Mouse (Mus musculus) megakaryocyte-erythroid progenitor cell, adult 5-6 weeks (primary cell): ENCODE results near the gene Bcar3. TPM values are rescaled to one million over a fixed set of nuclear protein-coding genes. Genes with fewer than 3 reads are reported as not detected.
A peak's percentile ranks its signal among the peaks of the same experiment; 100 is the strongest.

Experiments
- ATAC-seq: replicated peaks from 2 replicates; pipeline ENCODE4 v1.8.0; 2016; ENCODE audit warnings: mild to moderate bottlenecking, inconsistent platforms; ENCODE audit not compliant: severe bottlenecking, poor library complexity, low FRiP score, low TSS enrichment
- total RNA-seq, 2 experiments: library from RNA; stranded (forward) in 1 of 2; stranded (reverse) in 1 of 2; fragments of 200-1000, 215-1000 nt in 1 of 2; fragments of >200 nt in 1 of 2; fragmentation: Nextera tagmentation in 1 of 2; gene quantifications; 2 replicates each; pipeline ENCODE4 v1.2.3; 2014 to 2017

Gene Bcar3
- total RNA-seq, 2 experiments from 2014 or later, result not detected

- no peak for ATAC-seq
Observed at GRCm38 (mm10) chr3:122290696-122291095, 3.2 kb upstream of the Bcar3 start.

DNA sequence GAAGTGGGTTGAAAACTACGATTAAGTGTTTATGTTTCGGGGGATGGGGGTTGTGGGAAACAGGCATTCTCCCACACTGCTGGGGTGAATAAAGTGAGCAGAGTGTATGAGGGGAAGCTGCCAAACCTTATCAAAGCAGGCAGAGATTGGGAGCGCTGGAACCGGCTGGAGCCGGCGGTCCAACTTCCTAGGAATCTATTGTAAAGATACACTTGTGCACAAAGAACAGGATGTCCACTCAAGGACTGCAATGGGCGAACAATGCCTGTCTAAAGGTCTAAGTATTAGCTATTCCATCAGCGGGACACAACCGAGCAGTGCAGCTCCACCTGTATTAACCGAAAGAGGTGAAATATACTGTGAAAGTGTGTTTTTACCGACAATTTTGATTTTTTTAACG, 2.1 kb upstream of the Bcar3 start:
- ATAC-seq, result no peak

- peak; percentile 67 for ATAC-seq
Observed at GRCm38 (mm10) chr3:122292300-122293222, 1.4 kb upstream of the Bcar3 start.

DNA sequence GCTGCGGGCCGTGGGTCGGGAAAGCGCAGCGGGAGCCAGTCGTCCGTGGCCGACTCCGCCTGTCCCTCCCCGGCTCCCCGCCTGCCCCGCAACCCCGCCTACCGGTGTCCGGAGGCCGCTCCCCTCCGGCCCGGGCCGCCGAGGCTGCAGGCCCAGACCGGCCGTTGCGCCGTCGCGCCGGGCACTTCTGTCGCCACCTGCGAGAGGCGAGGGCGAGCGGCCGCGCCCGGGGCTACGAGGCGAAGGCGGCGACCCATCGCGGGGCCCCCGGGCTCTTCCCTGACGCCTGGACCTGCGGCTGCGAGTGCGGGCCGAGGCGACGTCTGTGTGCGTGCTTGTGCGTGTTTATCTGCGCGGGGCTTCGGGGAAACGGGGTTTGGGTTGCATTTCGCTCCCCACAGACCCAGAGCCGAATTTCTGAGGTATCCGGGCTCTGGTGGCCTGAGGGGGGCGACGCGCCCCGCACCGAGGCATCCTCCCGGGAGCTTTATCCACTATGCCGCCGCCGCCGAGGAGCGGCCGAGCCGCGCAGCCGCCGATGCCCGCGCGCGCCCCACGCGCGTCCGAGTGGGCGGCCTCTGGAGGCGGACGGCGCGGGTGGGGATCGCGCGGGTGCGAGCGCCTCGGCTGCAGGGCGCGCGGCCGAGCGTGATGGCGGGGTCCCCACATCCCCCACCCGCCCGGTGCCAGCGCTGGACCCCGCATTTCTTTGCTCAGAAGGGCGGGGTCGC, 548 bp upstream of the Bcar3 start:
- ATAC-seq, result peak; percentile 29; the same call in 1 of the 2 replicates

DNA sequence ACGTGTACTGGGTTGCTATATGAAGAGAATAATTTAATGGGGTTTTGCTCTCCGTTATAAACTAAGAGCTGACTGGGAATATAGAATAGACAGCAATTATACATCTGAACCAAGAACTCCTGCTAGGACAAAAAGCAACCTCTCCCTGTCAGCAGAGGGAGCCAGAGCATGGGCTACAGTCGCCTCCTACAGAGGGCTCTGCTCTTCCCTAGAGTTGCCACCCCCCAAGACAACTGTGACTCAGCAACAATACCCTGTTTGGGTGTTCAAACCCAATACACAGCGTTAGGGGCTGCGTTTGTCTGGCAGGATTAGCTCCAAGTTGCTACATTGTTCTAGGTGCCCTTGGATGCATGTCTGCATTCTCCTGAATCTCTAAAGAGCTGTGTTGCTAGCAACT, 1.6 kb downstream of the Bcar3 start:
- ATAC-seq, result peak; percentile 75

DNA sequence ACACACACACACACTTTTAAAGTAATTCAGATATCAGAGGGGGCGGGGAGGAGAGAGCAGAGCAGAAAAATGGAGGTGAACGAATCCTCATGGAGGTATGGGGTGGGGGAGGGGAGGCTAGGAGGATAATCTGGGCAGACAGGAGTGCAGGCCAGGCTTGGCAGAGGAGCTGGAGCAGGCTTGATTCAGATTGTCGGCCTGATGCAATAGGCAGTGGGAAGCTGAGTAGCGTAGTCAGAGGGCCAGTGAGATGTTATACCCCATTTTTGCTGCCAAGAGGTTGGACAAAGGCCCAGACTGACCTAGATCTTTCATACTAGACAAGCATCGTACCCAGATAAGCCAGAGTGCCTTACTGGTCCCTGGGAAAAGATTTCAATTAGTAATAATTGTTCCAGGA, 3.0 kb downstream of the Bcar3 start:
- no peak for ATAC-seq

DNA sequence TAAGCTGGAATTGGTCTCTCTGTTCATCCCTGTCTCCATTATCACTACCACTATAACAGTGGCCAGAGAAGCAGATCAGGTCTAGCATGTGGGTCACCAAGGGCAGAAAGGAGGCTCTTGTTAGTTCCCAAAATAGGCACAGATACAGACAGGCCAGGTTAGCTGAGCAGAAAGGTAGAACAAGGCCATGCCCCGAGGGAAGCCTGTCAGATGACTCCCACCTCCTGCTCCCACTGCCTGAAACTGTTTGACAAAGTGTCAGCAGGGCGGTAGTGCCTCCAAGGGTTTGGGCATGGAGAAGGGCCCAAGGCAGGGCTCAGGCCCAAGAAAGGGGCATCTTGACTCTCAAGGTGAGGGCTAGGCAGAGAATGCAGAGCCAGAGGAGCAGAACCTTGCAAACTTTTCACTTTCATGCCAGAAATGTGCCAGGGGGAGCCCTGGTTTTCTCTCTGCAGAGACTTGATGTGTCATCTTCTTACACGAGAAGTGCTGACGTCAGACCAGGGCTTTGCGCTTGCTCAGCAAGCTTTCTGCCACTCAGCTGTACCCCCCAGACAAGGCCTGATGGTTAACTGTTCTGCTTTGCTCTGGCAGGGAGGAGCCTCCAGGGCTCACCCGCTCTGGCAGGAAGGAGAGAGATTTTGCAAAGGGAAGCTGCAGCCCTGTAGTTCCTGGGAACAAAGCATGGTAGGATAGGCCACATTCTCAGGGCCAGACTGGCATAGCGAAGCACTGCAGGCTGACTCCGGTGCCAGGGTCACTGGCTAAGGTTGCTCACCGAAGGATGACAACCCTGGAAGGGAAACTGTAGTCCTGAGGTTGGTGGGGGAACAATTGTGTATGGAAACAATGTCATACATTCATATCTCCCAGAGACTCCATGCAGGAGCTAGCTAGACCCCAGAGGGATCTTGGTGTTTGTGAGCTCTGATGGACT, 7.3 kb downstream of the Bcar3 start:
- peak; percentile 78 for ATAC-seq

- no peak for ATAC-seq
Observed at GRCm38 (mm10) chr3:122304560-122304959, 10.6 kb downstream of the Bcar3 start.

- peak; percentile 49 for ATAC-seq
Observed at GRCm38 (mm10) chr3:122307894-122308671, 14.1 kb downstream of the Bcar3 start.

DNA sequence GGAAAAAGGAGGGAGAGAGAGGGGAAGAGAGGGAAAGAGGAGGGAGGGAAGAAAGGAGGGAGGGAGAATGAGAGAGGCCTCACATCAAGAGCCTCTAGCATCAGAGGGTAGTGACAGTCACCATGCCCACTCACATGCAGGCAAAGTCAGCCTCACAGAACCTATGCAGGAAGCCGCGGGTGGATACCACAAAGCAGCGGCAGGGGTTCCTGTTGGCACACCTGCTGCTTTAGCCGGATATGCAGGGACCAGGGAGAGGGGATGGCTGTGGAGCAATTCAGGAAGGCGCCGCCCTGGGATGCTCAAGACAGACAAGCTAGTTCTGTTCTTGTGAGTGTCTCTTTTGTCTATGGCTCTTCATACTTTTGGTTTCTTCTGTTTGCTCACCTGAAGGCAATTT, 15.0 kb downstream of the Bcar3 start:
- no peak for ATAC-seq

DNA sequence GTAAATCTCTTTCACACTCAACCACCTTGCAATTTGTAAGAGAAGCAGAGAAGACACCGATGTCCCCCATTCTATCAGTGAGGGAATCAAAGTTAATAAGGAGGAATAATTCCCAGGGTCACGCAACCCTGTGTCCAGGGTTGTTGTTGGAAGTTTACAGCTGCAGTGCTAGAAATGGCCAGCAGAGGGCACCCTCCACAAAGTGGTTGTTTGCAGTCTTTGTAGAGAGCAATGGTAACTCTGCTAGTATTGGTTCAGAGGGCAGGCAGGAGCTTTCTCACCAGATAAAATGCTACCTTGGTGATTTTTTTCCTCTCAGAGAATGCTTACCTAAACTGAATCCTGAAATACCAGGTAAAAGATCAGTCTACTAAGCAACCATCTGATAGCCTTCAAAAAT, 18.1 kb downstream of the Bcar3 start:
- peak; percentile 48 for ATAC-seq

DNA sequence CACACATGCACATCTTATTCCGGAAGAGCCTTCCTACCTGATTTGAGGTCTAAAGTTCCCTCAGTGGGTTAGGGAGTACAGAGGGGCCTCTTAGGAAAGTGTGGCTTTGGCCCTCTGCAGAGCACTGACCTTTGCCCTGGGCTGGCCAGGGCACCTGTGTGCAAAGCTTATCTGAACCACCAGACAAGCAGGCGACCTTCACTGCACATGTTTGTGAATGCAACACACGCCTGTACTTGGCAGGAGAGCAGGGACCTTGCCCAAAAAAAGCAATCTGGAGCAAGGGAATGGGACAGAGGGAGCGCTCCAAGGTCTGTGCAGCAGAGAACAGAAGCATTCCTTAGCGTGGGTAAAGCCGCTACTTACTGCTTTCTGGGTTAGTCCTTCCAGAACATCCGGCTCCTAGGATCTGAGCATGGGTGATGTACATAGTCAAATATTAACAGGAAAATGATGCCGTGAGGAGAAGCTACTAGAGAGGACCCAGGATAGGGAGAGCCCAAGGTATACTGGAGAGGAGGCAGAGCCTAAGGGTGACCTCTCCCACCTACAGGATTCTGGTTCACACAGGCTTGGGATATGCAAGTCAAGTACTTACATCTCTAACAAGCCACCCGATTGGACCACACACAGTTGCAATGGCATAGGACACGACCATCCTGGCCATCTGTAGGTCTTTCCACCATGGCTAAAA, 19.1 kb downstream of the Bcar3 start:
- peak; percentile 13; the same call in 1 of the 2 replicates for ATAC-seq

DNA sequence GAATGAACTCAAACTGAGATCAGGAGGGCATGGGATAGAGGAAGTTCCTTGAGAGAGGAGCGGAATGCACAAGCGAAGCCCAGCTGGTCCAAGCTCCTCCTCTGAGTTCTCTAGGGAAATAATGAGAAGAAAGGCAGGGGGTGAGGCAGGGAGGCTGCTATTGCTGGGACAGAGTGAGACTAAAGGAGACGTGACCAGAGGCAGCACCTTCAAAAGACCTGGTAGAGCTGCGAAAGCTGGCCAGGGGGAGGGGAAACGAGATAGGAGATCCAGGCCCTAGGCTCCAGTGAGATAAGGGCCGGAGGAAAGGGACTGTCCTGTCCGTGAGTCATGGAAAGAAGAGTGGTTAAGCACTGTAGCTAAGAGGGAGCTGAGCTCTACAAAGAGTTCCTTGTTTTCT, 20.0 kb downstream of the Bcar3 start:
- no peak for ATAC-seq

DNA sequence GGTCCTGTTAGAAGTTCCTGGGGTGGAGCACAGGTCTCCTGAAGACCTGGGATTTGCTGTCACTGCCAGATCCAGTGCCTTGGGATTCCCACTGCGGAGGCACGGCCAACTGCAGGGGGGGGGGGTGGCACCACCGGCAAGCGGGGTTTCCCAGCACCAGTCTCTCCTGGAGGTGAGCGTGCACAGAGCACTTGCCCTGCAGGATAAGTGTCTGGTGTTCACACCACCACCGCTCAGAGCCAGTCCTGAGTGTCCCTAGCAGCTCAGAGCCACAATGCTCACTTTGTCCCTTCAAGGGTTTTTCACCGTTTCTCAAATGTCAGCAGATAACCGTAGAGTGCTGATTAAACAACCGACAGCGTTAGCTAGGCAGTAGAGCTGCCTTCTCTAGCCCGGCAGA, 22.7 kb downstream of the Bcar3 start:
- peak; percentile 47; the same call in 1 of the 2 replicates for ATAC-seq

DNA sequence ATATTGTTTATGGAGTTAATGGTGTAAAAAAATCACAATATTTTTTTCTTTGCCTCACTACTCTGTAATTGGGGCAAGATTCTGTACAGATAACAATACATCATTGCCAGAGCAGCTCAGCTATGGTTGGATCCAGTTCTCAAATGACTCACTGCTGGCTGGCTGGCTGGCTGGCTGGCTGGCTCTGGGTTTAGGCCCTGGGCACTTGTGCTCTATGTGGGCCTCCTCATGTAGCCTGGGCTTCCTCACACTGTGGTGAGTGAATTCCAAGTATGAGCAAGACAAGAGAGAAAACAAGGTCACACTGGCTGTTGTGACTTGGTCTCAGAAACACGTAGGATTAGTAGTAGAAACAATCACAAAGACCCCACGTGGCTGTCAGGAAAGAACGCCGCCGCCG, 23.4 kb downstream of the Bcar3 start:
- no peak for ATAC-seq

DNA sequence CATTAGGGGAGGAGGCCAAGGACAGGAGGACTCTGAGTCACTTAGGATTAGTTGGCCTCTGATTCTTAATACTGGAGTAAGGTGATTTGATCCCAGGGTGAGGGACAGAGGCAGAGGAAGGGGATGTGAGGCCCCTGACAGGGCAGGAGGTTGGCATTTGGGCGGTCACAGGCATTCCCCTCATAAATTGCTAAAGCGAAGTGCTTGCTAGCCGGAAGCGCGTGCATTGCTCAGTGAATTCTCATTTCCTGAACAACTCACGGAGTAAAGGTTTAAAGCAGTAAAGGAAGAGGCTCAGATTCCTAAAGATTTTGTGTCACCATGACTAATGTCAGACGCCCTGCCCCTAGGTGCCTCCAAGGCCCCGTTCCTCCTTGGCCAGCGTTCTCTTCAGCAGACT, 28.3 kb downstream of the Bcar3 start:
- ATAC-seq, result no peak

GRCm38 (mm10) chr3:122323841-122324240, 29.9 kb downstream of the Bcar3 start:
- ATAC-seq, result no peak

DNA sequence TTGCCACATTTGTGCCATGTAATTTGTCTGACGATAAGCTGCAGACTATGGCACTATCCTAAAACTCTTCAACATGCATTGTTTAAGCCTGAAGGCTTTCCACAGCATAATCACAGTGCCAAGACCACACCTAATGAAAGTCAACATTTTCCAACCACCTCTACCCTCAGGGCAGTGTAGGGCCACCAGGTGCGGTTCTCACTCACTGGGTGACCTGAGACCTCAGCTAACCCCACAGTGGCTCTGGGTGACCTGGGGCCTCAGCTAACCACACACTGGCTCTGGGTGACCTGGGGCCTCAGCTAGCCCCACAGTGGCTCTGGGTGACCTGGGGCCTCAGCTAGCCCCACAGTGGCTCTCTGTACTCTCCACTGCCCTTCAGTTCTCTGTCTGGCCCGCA, 30.6 kb downstream of the Bcar3 start:
- 0 out of 2 replicates have a peak, but pooled peaks have one; percentile 32 for ATAC-seq
